Mouse (Mus musculus) kidney, postnatal 10 days (tissue): ENCODE data around the gene Hbb-bh1.
"Not testable (repeated sequence)": the region's sequence is repeated elsewhere in the genome, so short reads cannot be mapped to it uniquely, and the experiment has no call there.

ENCODE experiments used
- DNase-seq: peaks from one replicate; pipeline ENCODE4 v3.0.0; 2021; ENCODE audit warnings: mixed read lengths

The Hbb-bh1 gene

GRCm38 (mm10) chr7:103843034-103843433 lies at the start of gene Hbb-bh1:
Gene Hbb-bh1 (minus strand): TSS chr7:103843164.
- no peak for DNase-seq

DNA sequence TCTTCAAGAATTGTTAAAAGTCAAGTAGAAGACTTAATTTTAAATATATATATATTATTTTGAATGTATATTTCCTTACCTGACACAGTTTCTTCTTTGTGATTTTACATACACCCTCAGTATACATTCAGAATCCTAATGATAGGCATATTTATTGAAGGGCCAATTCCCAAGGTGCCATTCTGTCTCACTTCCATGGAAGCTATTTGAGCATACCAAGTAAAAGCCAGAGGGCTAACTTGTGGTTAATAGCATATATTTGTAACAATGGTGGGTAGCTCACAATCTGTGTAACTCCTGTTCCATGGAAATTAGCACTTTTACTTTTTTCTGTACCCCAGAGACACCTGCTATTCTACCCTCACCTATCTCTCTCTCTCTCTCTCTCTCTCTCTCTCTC lies 43.2 kb upstream of the Hbb-bh1 start, which contains the start of gene Olfr66:
Gene Olfr66 (minus strand): TSS at position 101 of the 400 bp plus-strand sequence.
- DNase-seq: no peak

DNA sequence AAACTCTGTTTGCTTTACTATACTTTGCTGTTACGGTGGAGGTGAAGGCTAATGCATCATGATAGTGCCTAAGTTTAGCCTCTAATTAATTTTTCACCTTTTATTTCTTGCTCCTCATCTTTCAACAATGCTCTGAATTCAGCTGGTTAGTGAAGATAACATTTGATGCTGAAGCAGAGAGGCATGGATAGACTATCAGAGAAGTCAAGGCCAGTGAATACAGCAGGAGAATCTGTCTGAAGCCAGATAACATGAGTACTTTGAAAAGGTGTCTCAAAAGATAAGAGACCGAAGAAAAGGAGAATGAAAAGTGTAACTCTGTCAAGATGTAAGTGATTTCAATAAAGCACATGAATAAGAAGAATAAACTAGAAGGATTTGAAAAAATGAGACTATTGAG lies 34.1 kb upstream of the Hbb-bh1 start:
- no peak for DNase-seq

- DNase-seq: no peak
Observed at GRCm38 (mm10) chr7:103874451-103874850, 31.5 kb upstream of the Hbb-bh1 start.

GRCm38 (mm10) chr7:103873064-103873463 lies 30.1 kb upstream of the Hbb-bh1 start:
- DNase-seq: no peak

- no peak for DNase-seq
Observed at GRCm38 (mm10) chr7:103870667-103871066, 27.7 kb upstream of the Hbb-bh1 start.

GRCm38 (mm10) chr7:103865716-103866115 lies 22.8 kb upstream of the Hbb-bh1 start:
- DNase-seq: no peak

DNA sequence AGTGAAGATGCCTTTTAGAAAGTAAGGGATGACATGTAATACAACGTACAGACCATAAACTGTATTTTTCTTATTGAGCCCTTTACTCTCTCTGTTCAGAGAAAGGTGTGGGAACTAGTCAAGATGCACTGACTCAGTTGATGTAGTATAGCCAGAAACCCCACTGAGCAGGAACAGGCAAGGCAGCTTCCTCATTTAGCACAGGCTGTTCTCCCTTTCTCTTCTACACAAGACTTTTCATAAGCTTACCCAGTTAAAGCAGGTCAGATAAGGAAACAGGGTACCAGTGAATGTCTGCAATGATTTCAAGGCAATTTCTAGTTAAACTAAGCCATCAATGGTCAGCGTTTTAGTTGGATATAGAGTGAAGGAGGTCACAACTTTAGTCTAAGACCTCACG lies 18.6 kb upstream of the Hbb-bh1 start:
- DNase-seq: no peak

DNA sequence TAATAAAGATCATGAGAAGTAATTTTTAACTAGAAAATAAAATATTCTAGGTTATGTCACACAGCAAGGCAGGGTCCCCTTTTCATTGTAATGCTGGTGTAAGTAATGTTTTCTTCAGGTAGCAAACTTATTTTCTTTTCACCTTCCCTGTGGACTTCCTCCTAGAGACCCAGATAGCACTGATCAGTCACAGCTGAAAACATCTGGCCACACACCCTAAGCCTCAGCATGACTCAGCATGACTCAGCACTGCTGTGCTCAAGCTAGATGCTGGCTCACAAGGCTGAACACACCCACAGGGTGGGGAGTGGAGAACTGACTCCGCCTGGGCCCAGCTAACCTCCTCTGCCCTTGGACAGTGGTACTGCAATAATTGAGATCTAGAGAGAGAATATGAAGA lies 17.9 kb upstream of the Hbb-bh1 start:
- DNase-seq: peak; percentile 5

GRCm38 (mm10) chr7:103859076-103859475 lies 16.1 kb upstream of the Hbb-bh1 start:
- no peak for DNase-seq

- no peak for DNase-seq
Observed at GRCm38 (mm10) chr7:103854669-103855068, 11.7 kb upstream of the Hbb-bh1 start.

DNA sequence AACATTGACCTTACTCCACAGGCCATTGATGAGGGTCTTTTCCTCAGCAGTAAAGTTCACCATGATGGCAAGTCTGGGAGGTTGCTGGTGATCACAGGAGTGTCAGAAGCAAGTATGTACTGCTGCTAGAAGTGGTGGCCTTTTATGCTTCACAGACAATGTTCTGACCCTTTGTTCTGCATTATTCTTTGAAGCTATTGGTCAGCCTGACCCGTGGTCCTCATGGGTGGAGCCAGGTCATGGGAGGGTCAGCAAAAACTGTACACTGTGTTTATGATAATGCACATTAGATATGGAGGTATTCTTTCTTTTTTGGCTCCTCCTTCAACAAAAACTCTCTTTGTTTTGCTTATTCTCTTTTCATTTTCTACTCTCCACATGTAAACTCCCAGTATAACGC lies 10.1 kb upstream of the Hbb-bh1 start, which contains the start of gene Hbb-y:
Gene Hbb-y (minus strand): TSS at position 127 of the 400 bp plus-strand sequence.
- DNase-seq: no peak

- no peak for DNase-seq
Observed at GRCm38 (mm10) chr7:103844525-103845325, 1.8 kb upstream of the Hbb-bh1 start.

DNA sequence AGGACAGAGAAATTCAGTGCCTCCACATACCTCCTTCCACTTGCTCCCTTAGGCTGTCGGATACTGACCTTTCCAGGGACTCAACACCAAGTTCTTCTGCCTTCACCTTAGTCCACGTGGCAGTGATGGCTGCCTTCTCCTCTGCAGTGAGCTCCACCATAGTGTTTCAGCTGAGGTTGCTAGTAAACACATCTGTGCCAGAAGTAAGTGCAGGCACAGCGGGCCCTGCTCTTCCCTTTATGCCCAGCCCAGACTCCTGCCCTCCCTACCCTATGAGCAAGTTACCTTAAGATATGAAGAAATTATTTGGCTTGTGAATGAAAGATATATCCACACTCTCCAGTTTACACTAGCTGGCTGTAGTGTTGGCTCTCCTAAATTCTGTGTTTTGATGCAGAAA lies 2.7 kb downstream of the Hbb-bh1 start, which contains the start of gene Hbb-bh2:
Gene Hbb-bh2 (minus strand): TSS at position 253 of the 400 bp plus-strand sequence.
- no peak for DNase-seq

GRCm38 (mm10) chr7:103827808-103828207 lies 15.2 kb downstream of the Hbb-bh1 start, which contains the start of gene Hbb-bs:
Gene Hbb-bs (minus strand): TSS chr7:103828096.
- no peak for DNase-seq

DNA sequence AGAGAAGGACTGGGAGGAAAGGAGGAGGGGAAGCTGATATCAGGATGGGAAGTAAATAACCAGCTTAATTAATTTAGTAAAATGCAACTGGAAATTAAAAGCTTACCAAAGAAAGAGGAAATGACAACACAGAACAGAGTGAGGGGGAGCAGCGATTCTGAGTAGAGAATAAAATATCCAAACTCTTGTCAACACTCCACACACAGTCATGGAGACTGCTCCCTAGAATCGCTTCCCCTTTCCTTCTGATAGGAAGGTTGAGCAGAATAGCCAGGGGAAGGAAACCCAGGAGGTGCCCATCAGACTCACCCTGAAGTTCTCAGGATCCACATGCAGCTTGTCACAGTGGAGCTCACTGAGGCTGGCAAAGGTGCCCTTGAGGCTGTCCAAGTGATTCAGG lies 15.8 kb downstream of the Hbb-bh1 start:
- DNase-seq: not testable (repeated sequence)

DNA sequence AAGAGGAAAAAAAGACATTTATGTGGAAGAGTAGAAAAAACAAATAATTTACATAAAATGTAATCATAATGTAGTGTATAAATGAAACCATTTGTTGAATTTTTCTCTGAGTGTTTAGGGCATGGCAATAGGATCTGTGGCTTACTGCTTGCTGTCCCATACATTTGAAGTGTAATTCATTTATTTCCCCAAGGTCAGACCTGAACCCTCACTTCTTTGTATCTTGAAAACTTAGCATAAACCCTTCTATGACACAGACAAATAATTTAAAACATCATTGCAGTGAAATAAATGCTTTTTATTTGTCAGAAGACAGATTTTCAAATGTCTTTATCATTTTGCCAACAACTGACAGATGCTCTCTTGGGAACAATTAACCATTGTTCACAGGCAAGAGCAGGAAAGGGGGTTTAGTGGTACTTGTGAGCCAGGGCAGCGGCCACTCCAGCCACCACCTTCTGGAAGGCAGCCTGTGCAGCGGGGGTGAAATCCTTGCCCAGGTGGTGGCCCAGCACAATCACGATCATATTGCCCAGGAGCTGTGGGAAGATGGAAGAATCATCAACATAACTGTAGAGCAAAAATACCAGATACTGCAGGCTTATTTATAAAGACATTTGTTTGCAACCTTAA lies 16.6 kb downstream of the Hbb-bh1 start:
- DNase-seq: no peak

DNA sequence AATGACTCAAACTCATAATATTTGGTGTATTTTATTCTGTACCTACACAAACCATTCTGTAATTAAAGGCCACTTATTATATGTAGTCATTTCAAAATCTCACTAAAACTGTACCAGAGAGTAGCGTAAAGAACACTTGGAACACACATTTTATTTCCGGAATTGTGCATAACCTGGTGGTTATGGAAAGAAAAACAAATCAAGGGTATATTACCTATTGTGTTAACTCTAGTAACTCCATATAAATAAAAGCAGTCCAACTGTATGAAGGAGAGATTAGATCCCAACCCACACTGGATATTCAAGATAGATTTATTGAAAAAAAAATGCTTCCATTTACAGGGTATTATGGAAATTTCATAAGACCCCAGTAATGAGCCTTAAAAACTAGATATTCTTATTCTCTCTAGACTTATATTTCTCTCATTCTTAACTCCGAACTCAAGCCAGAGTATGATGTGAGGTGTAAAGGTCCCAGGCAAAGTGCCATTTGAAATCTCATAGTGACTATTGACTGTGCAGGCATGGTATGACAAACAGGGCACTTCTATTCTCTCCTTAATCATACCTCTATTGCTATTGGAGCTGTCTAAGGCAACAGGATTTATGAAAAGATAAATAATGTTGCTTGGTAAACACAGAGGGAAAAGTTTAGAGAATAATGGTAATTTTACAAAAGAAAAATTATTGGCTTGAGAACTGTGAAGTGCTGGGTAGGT lies 17.3 kb downstream of the Hbb-bh1 start:
- no peak for DNase-seq

GRCm38 (mm10) chr7:103824597-103824996 lies 18.4 kb downstream of the Hbb-bh1 start:
- DNase-seq: no peak

DNA sequence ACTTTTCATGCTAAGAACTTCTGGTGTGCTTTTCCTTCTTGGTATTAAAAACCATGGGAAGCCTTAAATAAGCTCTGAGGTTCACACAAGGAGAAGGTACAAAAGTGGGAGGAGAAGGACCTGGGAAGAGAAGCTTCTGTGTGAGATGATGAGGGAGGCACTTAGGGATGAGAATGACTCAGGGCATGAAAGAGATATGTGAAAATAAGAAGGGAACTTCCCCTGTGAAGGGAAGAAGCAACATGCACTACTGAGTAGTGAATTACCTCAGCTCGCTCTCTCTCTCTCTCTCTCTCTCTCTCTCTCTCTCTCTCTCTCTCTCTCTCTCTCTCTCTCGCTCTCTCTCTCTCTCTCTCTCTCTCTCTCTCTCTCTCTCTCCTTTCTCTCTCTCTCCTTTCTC lies 27.9 kb downstream of the Hbb-bh1 start:
- not testable (repeated sequence) for DNase-seq

GRCm38 (mm10) chr7:103813766-103814165 lies 29.2 kb downstream of the Hbb-bh1 start, which contains the start of gene Hbb-bt:
Gene Hbb-bt (minus strand): TSS chr7:103813996.
- DNase-seq: no peak

- DNase-seq: not testable (repeated sequence)
Observed at GRCm38 (mm10) chr7:103813152-103813551, 29.8 kb downstream of the Hbb-bh1 start.

DNA sequence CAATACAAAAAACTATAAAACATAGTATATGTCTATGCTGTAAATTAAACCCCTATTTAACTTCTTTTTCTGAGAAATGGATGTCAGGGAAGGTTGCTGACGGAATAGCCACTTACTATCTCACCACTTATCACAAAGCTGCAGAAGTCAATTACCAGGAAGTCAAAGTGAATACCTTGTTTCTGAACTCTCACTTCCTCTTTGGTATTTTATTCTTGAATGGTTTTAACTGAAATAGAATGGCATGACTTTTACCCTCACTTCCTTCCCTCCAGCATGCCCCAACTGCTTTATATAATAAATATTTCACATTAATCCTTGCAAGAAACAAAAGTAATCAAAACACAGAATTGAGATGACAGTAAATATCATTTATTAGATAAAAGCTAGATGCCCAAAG lies 30.8 kb downstream of the Hbb-bh1 start:
- no peak for DNase-seq
